Mouse (Mus musculus) heart, adult 2 months (tissue): ENCODE results near the gene Fam78a. TPM values are rescaled to one million over a fixed set of nuclear protein-coding genes. Genes with fewer than 3 reads are reported as not detected.

Source experiments
- DNase-seq, 2 experiments: peaks; one replicate each; pipeline ENCODE4 v3.0.0; 2021
- H3K27ac ChIP-seq: fragments of 200-600 bp; 2 replicates; pipeline ENCODE4 v1.8.1; 2022
- H3K27me3 ChIP-seq: fragments of 200-500 bp; 2 replicates; pipeline ENCODE4 v1.6.1; 2012; ENCODE audit warnings: mild to moderate bottlenecking, low read length, inconsistent platforms, mixed read lengths; ENCODE audit not compliant: control insufficient read depth, insufficient read depth
- H3K36me3 ChIP-seq: fragments of 200-500 bp; 2 replicates; pipeline ENCODE4 v1.6.1; 2012; ENCODE audit warnings: low read length, inconsistent platforms; ENCODE audit not compliant: control insufficient read depth, insufficient read depth
- H3K4me1 ChIP-seq: fragments of 200-500 bp; 2 replicates; pipeline ENCODE4 v1.6.1; 2011; ENCODE audit warnings: low read length; ENCODE audit not compliant: control insufficient read depth, insufficient read depth
- H3K4me3 ChIP-seq: fragments of 200-600 bp; 2 replicates; pipeline ENCODE4 v1.8.1; 2022
- H3K79me2 ChIP-seq: fragments of 200-500 bp; replicated peaks from 2 replicates; pipeline ENCODE4 v1.6.1; 2012; ENCODE audit warnings: mild to moderate bottlenecking, inconsistent platforms, low read length, moderate library complexity, mixed read lengths; ENCODE audit not compliant: control insufficient read depth, insufficient read depth
- H3K9ac ChIP-seq: fragments of 200-500 bp; 2 replicates; pipeline ENCODE4 v1.6.1; 2012; ENCODE audit warnings: low read depth, mild to moderate bottlenecking, control low read depth, inconsistent platforms, low read length, mixed read lengths
- CTCF ChIP-seq: fragments of 200-600 bp; IDR thresholded peaks from 2 replicates; pipeline ENCODE4 v1.8.1; 2022; ENCODE audit warnings: antibody characterized with exemption, mild to moderate bottlenecking, moderate library complexity
- EP300 ChIP-seq: fragments of 200-500 bp; IDR thresholded peaks from 2 replicates; pipeline ENCODE4 v1.6.1; 2011; ENCODE audit warnings: low read depth, low read length, control low read depth; ENCODE audit not compliant: insufficient read depth
- POLR2A ChIP-seq: fragments of 200-500 bp; IDR thresholded peaks from 2 replicates; pipeline ENCODE4 v1.6.1; 2011; ENCODE audit warnings: mild to moderate bottlenecking, low read depth, low read length, control low read depth; ENCODE audit not compliant: insufficient read depth
- WGBS: fragments of 180-500 bp; shearing (Covaris S2); methylation state at CpG from one replicate; pipeline ENCODE4 v1.1.7; 2018; 5-methylcytosine and 5-hydroxymethylcytosine counted together
- intact Hi-C: fragments of 180-260 bp; cut with DNase I; formaldehyde crosslinking; loops from one replicate; pipeline ENCODE4 v1.15.1; 2025
- polyA plus RNA-seq: library from polyadenylated mRNA; depleted of rRNA; stranded (reverse); fragments of >200 nt; gene quantifications from 2 replicates; pipeline ENCODE4 v1.2.3, GENCODE M21; 2012
- total RNA-seq, 2 experiments: library from RNA; stranded (reverse); gene quantifications; 2 replicates each; pipeline ENCODE4 v1.2.3; 2021

Fam78a gene
- total and polyA plus RNA-seq, 3 experiments: 15.9 to 19.1 (median 18.7) TPM

- intact Hi-C loops: no loop called here
- Histone ChIP-seq H3K4me1 (peaks cover 8% of the 10 kb centered on the region; the same call in 1 of the 2 replicates), H3K27me3 (no peaks in the 10 kb centered on the region), H3K9ac (0 out of 2 replicates have a peak overlapping the region, but pooled peaks have one; percentile 6), H3K4me3 (no peak overlapping the region), H3K27ac (peak overlapping the region; percentile 75; the same call in 1 of the 2 replicates), H3K79me2 (no peaks in the 10 kb centered on the region), H3K36me3 (no peaks in the 10 kb centered on the region)
- no peak for DNase-seq
- 75% methylated on average over 15 of the region's 15 CpGs for WGBS
- no peak for TF ChIP-seq CTCF
- no peak for TF ChIP-seq POLR2A
- TF ChIP-seq EP300: no peak
These were observed 21.8 kb downstream of the Fam78a start for GRCm38 (mm10) chr2:32062626-32063410.

DNA sequence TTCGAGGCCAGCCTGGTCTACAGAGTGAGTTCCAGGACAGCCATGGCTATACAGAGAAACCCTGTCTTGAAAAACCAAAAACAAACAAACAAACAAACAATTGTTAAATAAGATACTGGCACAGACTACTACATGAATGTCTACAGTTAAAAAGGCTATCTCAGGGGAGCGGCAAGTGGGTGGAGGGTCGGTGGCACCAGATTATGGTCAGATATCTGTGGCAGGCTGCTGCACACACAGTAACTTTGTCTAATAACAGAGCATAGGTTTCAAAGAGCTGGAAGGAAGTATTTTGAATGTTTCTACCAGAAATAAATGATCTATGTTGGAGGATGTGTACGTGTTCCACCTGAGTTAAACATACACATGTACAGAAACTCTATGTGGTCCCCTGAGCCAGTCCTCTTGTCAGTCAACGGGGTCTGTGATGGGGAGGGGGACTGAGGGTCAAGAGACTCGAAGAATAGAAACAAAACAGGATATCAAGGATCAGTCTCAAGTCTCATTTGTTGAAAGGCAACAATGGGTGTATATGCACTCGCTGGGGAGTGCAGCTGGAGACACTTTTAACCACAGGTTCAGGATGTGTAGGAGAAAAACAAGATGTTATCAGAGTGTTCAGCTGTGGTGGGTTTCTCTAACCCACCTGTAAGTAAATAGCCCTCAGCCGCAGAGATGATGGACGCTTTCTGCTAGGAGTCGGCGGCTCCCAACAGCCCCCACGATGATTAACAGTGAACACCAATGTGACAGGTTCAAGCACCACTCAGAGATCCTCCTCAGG lies 22.7 kb downstream of the Fam78a start:
- no peak overlapping the region for H3K4me3 ChIP-seq
- TF ChIP-seq CTCF (no peak), EP300 (no peak), POLR2A (no peak)
- H3K36me3 ChIP-seq: no peaks in the 10 kb centered on the region
- H3K79me2 ChIP-seq: no peaks in the 10 kb centered on the region
- no peak overlapping the region for H3K9ac ChIP-seq
- peaks cover 9% of the 10 kb centered on the region; the same call in 1 of the 2 replicates for H3K4me1 ChIP-seq
- 58% methylated on average over 12 of the region's 12 CpGs for WGBS
- DNase-seq: no peak
- H3K27me3 ChIP-seq: no peaks in the 10 kb centered on the region
- H3K27ac ChIP-seq: no peak overlapping the region
- intact Hi-C loops: no loop called here

DNA sequence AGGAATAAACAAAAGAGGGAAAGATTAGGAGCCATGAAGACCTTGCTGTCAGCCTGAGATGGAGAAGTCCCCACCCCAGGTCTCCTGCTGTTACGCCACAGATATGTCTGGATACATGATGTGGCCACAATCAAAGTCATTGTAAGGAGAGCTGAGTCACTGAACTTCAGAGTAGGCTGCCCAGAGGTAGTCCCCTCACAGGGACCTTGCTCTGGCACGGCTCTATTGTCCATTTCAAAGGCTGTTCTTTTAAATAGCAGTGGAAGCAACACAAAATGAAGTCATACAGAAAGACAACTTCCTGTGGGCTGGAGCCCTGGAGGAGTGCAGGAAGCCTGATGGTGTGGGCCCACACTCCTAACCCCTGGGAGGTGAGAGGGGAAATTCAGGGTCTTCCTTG lies 23.5 kb downstream of the Fam78a start:
- H3K9ac ChIP-seq: no peak overlapping the region
- no peaks in the 10 kb centered on the region for H3K36me3 ChIP-seq
- TF ChIP-seq POLR2A: no peak
- TF ChIP-seq CTCF: no peak
- no peak for TF ChIP-seq EP300
- H3K4me3 ChIP-seq: no peak overlapping the region
- H3K79me2 ChIP-seq: no peaks in the 10 kb centered on the region
- H3K27ac ChIP-seq: no peak overlapping the region
- intact Hi-C loops: no loop called here
- no peaks in the 10 kb centered on the region for H3K27me3 ChIP-seq
- peaks cover 11% of the 10 kb centered on the region; the same call in 1 of the 2 replicates for H3K4me1 ChIP-seq
- 38% methylated on average over 2 of the region's 2 CpGs for WGBS
- DNase-seq: no peak

- intact Hi-C loops: no loop called here
These were observed 24.3 kb downstream of the Fam78a start for GRCm38 (mm10) chr2:32060228-32060805.

DNA sequence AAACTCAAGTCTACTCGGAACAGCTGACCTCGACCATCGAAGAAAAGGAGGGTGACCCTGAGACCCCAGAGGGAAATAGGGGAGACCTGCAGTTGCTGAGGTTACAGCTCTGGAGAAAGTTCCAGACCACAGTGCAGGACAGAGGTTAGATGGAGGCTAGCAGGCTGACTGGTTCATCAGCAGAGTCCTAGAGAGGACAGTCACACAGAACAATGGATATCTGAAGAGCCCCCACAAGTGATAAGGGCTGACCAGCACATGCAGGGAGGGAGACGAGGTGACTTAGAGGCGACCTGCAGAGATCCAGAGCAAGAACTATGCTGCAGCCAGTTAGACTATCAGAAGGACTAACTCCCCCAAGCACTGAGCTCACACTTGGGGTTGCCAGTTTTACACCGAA lies 25.0 kb downstream of the Fam78a start:
- Histone ChIP-seq H3K4me1 (peaks cover 10% of the 10 kb centered on the region; the same call in 1 of the 2 replicates), H3K79me2 (no peaks in the 10 kb centered on the region), H3K4me3 (no peak overlapping the region), H3K9ac (no peak overlapping the region), H3K27ac (no peak overlapping the region), H3K27me3 (no peaks in the 10 kb centered on the region), H3K36me3 (no peaks in the 10 kb centered on the region)
- intact Hi-C loops: no loop called here
- WGBS: 53% methylated on average over 6 of the region's 6 CpGs
- TF ChIP-seq EP300: no peak
- TF ChIP-seq CTCF: no peak
- no peak for TF ChIP-seq POLR2A
- no peak for DNase-seq

More at GRCm38 (mm10) chr2:32060228-32060805, 24.3 kb downstream of the Fam78a start:
- Histone ChIP-seq H3K27ac (no peak overlapping the region), H3K79me2 (no peaks in the 10 kb centered on the region), H3K36me3 (no peaks in the 10 kb centered on the region), H3K4me3 (no peak overlapping the region), H3K9ac (no peak overlapping the region), H3K27me3 (no peaks in the 10 kb centered on the region), H3K4me1 (peaks cover 10% of the 10 kb centered on the region; the same call in 1 of the 2 replicates)
- TF ChIP-seq EP300 (no peak), CTCF (no peak), POLR2A (no peak)
- 75% methylated on average over 6 of the region's 6 CpGs for WGBS
- DNase-seq: no peak
